Mouse (Mus musculus) neural tube, embryonic 13.5 days (tissue): ENCODE measurements around the gene Plekhd1. TPM values are rescaled to one million over a fixed set of nuclear protein-coding genes. Genes with fewer than 3 reads are reported as not detected.

Experiments used
- ATAC-seq: fragments of 200-750 bp; cut with Nextera tagmentation; 2 replicates; pipeline ENCODE4 v1.8.0; 2017; ENCODE audit warnings: low read depth, mild to moderate bottlenecking, moderate TSS enrichment, moderate library complexity
- H3K27ac ChIP-seq: fragments of 300-500 bp; sonication (generic); replicated peaks from 2 replicates; pipeline ENCODE4 v1.5.1; 2015; ENCODE audit warnings: moderate library complexity, mild to moderate bottlenecking, inconsistent platforms
- H3K27me3 ChIP-seq: fragments of 300-500 bp; sonication (generic); 2 replicates; pipeline ENCODE4 v1.6.1; 2015; ENCODE audit warnings: mild to moderate bottlenecking, inconsistent platforms
- H3K36me3 ChIP-seq: fragments of 300-500 bp; sonication (generic); 2 replicates; pipeline ENCODE4 v1.6.1; 2015; ENCODE audit warnings: mild to moderate bottlenecking, inconsistent platforms
- H3K4me1 ChIP-seq: fragments of 300-500 bp; sonication (generic); replicated peaks from 2 replicates; pipeline ENCODE4 v1.6.1; 2015; ENCODE audit warnings: inconsistent platforms
- H3K4me2 ChIP-seq: fragments of 300-500 bp; sonication (generic); 2 replicates; pipeline ENCODE4 v1.6.1; 2015; ENCODE audit warnings: inconsistent platforms, mild to moderate bottlenecking, moderate library complexity
- H3K4me3 ChIP-seq: fragments of 300-500 bp; sonication (generic); 2 replicates; pipeline ENCODE4 v1.5.1; 2015; ENCODE audit warnings: mild to moderate bottlenecking, inconsistent platforms
- H3K9ac ChIP-seq: fragments of 300-500 bp; sonication (generic); 2 replicates; pipeline ENCODE4 v1.6.1; 2015; ENCODE audit warnings: moderate library complexity, mild to moderate bottlenecking, inconsistent platforms
- H3K9me3 ChIP-seq: fragments of 300-500 bp; sonication (generic); 2 replicates; pipeline ENCODE4 v1.6.1; 2016; ENCODE audit warnings: inconsistent platforms
- WGBS: fragments of 180-500 bp; shearing (Covaris S2); methylation state at CpG from one replicate; pipeline ENCODE4 v1.1.7; 2015; 5-methylcytosine and 5-hydroxymethylcytosine counted together
- polyA plus RNA-seq: library from polyadenylated mRNA; unstranded; fragments of >200 nt; fragmentation: Nextera tagmentation; extraction: Ambion mirVana; gene quantifications from 2 replicates; pipeline ENCODE4 v1.2.1, GENCODE M21; 2015

Gene Plekhd1
- polyA plus RNA-seq, result 7.1 and 7.4 TPM in 2 replicates

GRCm38 (mm10) chr12:80692269-80692972 lies at the start of gene Plekhd1:
Gene Plekhd1, plus strand, starts transcription at chr12:80692591.
- H3K4me2 ChIP-seq, result peak within 1 kb of the TSS; percentile 61
- peak; percentile 57 for ATAC-seq
- peak within 1 kb of the TSS; percentile 43 for H3K4me3 ChIP-seq
- H3K9ac ChIP-seq, result peak within 1 kb of the TSS; percentile 58
- H3K9me3 ChIP-seq, result no peaks in the 10 kb centered on the region
- WGBS, result under 1% methylated on average over 47 of the region's 52 CpGs
- H3K4me1 ChIP-seq, result peaks cover 33% of the 10 kb centered on the region
- H3K27ac ChIP-seq, result 0 out of 2 replicates have a peak within 1 kb of the TSS, but pooled peaks have one; percentile 10
- peaks cover 57% of the 10 kb centered on the region for H3K27me3 ChIP-seq
- H3K36me3 ChIP-seq, result no peaks in the 10 kb centered on the region

GRCm38 (mm10) chr12:80642725-80643692 lies 49.4 kb upstream of the Plekhd1 start:
- Histone ChIP-seq H3K36me3 (peaks cover 42% of the 10 kb centered on the region), H3K4me2 (peak overlapping the region; percentile 97), H3K9ac (peak overlapping the region; percentile 97), H3K4me1 (peaks cover 48% of the 10 kb centered on the region), H3K27me3 (no peaks in the 10 kb centered on the region), H3K27ac (peak overlapping the region; percentile 91), H3K9me3 (no peaks in the 10 kb centered on the region), H3K4me3 (peak overlapping the region; percentile 96)
- WGBS, result 3% methylated on average over 47 of the region's 48 CpGs
- ATAC-seq, result peak; percentile 83

- ATAC-seq, result peak; percentile 98
- Histone ChIP-seq H3K9ac (peak within 1 kb of the TSS; percentile 97), H3K4me2 (peak within 1 kb of the TSS; percentile 97), H3K27ac (peak within 1 kb of the TSS; percentile 91), H3K36me3 (peaks cover 41% of the 10 kb centered on the region), H3K9me3 (no peaks in the 10 kb centered on the region), H3K4me1 (peaks cover 53% of the 10 kb centered on the region), H3K27me3 (no peaks in the 10 kb centered on the region), H3K4me3 (peak within 1 kb of the TSS; percentile 96)
- WGBS, result under 1% methylated on average over 50 of the region's 50 CpGs
These were observed 48.5 kb upstream of the Plekhd1 start, which contains the start of the genes Slc39a9 and Erh for GRCm38 (mm10) chr12:80643693-80644505. Gene Slc39a9, plus strand, starts transcription at chr12:80643883. Gene Erh, minus strand, starts transcription at chr12:80644341.

GRCm38 (mm10) chr12:80644506-80644868 lies 47.9 kb upstream of the Plekhd1 start:
- Histone ChIP-seq H3K4me2 (peak overlapping the region; percentile 97), H3K9ac (peak overlapping the region; percentile 97), H3K4me1 (peaks cover 55% of the 10 kb centered on the region), H3K4me3 (peak overlapping the region; percentile 96), H3K36me3 (peaks cover 36% of the 10 kb centered on the region), H3K27ac (peak overlapping the region; percentile 91; the same call in 1 of the 2 replicates), H3K9me3 (no peaks in the 10 kb centered on the region), H3K27me3 (no peaks in the 10 kb centered on the region)
- WGBS, result 11% methylated on average over 18 of the region's 18 CpGs
- ATAC-seq, result no peak

- peak overlapping the region; percentile 96; the same call in 1 of the 2 replicates for H3K4me3 ChIP-seq
- H3K36me3 ChIP-seq, result peaks cover 23% of the 10 kb centered on the region
- peak overlapping the region; percentile 97 for H3K4me2 ChIP-seq
- H3K9me3 ChIP-seq, result no peaks in the 10 kb centered on the region
- H3K27ac ChIP-seq, result no peak overlapping the region
- no peak for ATAC-seq
- peaks cover 55% of the 10 kb centered on the region for H3K4me1 ChIP-seq
- H3K9ac ChIP-seq, result peak overlapping the region; percentile 53
- WGBS, result 95% methylated on average over 3 of the region's 3 CpGs
- H3K27me3 ChIP-seq, result no peaks in the 10 kb centered on the region
These were observed 46.0 kb upstream of the Plekhd1 start for GRCm38 (mm10) chr12:80646377-80646776.

GRCm38 (mm10) chr12:80653951-80654658 lies 38.3 kb upstream of the Plekhd1 start:
- H3K27ac ChIP-seq, result no peak overlapping the region

GRCm38 (mm10) chr12:80654659-80655025 lies 37.7 kb upstream of the Plekhd1 start:
- no peak overlapping the region for H3K27ac ChIP-seq
- ATAC-seq, result no peak
- H3K36me3 ChIP-seq, result 0 out of 2 replicates have a peak, but pooled peaks cover 5% of the 10 kb centered on the region
- no peaks in the 10 kb centered on the region; the same call in 1 of the 2 replicates for H3K4me1 ChIP-seq
- no peak overlapping the region for H3K9ac ChIP-seq
- 91% methylated on average over 3 of the region's 3 CpGs for WGBS
- no peaks in the 10 kb centered on the region for H3K9me3 ChIP-seq
- H3K27me3 ChIP-seq, result no peaks in the 10 kb centered on the region
- no peak overlapping the region for H3K4me3 ChIP-seq
- no peak overlapping the region for H3K4me2 ChIP-seq

More at GRCm38 (mm10) chr12:80653951-80654658, 38.3 kb upstream of the Plekhd1 start:
- 91% methylated on average over 7 of the region's 7 CpGs for WGBS
- Histone ChIP-seq H3K9me3 (no peaks in the 10 kb centered on the region), H3K9ac (no peak overlapping the region), H3K27me3 (no peaks in the 10 kb centered on the region), H3K4me3 (no peak overlapping the region), H3K4me1 (peaks cover under 1% of the 10 kb centered on the region; the same call in 1 of the 2 replicates), H3K4me2 (no peak overlapping the region), H3K36me3 (0 out of 2 replicates have a peak, but pooled peaks cover 6% of the 10 kb centered on the region)
- ATAC-seq, result no peak

- WGBS, result 90% methylated on average over 6 of the region's 6 CpGs
- Histone ChIP-seq H3K9ac (no peak overlapping the region), H3K9me3 (no peaks in the 10 kb centered on the region), H3K4me3 (no peak overlapping the region), H3K4me2 (no peak overlapping the region), H3K27me3 (no peaks in the 10 kb centered on the region), H3K27ac (no peak overlapping the region), H3K36me3 (peaks cover 15% of the 10 kb centered on the region), H3K4me1 (no peaks in the 10 kb centered on the region; the same call in 1 of the 2 replicates)
- no peak for ATAC-seq
These were observed 33.7 kb upstream of the Plekhd1 start for GRCm38 (mm10) chr12:80658661-80659060.

- H3K27me3 ChIP-seq, result no peaks in the 10 kb centered on the region
- WGBS, result 94% methylated on average over 10 of the region's 10 CpGs
- no peak overlapping the region for H3K27ac ChIP-seq
- ATAC-seq, result no peak
- no peak overlapping the region for H3K4me2 ChIP-seq
- no peaks in the 10 kb centered on the region for H3K9me3 ChIP-seq
- H3K4me3 ChIP-seq, result no peak overlapping the region
- peaks cover 30% of the 10 kb centered on the region for H3K36me3 ChIP-seq
- H3K9ac ChIP-seq, result no peak overlapping the region
- H3K4me1 ChIP-seq, result no peaks in the 10 kb centered on the region; the same call in 1 of the 2 replicates
These were observed 30.1 kb upstream of the Plekhd1 start for GRCm38 (mm10) chr12:80662322-80662721.

- Histone ChIP-seq H3K4me3 (no peak overlapping the region), H3K9ac (no peak overlapping the region), H3K4me1 (no peaks in the 10 kb centered on the region; the same call in 1 of the 2 replicates), H3K27ac (no peak overlapping the region), H3K9me3 (no peaks in the 10 kb centered on the region), H3K27me3 (no peaks in the 10 kb centered on the region), H3K4me2 (no peak overlapping the region), H3K36me3 (peaks cover 42% of the 10 kb centered on the region)
- 91% methylated on average over 2 of the region's 2 CpGs for WGBS
- no peak for ATAC-seq
These were observed 28.5 kb upstream of the Plekhd1 start for GRCm38 (mm10) chr12:80663935-80664334.

GRCm38 (mm10) chr12:80668391-80668790 lies 24.0 kb upstream of the Plekhd1 start:
- Histone ChIP-seq H3K9ac (no peak overlapping the region), H3K4me2 (no peak overlapping the region), H3K4me1 (no peaks in the 10 kb centered on the region), H3K4me3 (no peak overlapping the region), H3K36me3 (peaks cover 38% of the 10 kb centered on the region), H3K27ac (no peak overlapping the region), H3K9me3 (no peaks in the 10 kb centered on the region), H3K27me3 (no peaks in the 10 kb centered on the region)
- no peak for ATAC-seq
- 96% methylated on average over 2 of the region's 2 CpGs for WGBS
